Mouse (Mus musculus) neural tube, embryonic 13.5 days (tissue): ENCODE measurements around the gene Col1a1. TPM values are rescaled to one million over a fixed set of nuclear protein-coding genes. Genes with fewer than 3 reads are reported as not detected.

Source experiments
- polyA plus RNA-seq: library from polyadenylated mRNA; unstranded; fragments of >200 nt; fragmentation: Nextera tagmentation; extraction: Ambion mirVana; gene quantifications from 2 replicates; pipeline ENCODE4 v1.2.1, GENCODE M21; 2015

Col1a1 gene
- polyA plus RNA-seq, 1 experiment from 2014 or later = 187 TPM

Other genes starting within 250 kb of the Col1a1 start
- gene Gm11541, start 231.7 kb upstream of the Col1a1 start, polyA plus RNA-seq = 0.23 and 0.29 TPM in 2 replicates
- gene Cdc34b, start 194.4 kb upstream of the Col1a1 start, polyA plus RNA-seq = not detected in 2 replicates
- not detected in 2 replicates for gene Tmem92, start 153.5 kb upstream of the Col1a1 start, polyA plus RNA-seq
- not detected in 2 replicates for gene Hils1, start 31.4 kb downstream of the Col1a1 start, polyA plus RNA-seq
- gene Sgca, start 40.1 kb downstream of the Col1a1 start, polyA plus RNA-seq = 1.8 TPM in 1 of 2 replicates, not detected in the other
- gene Ppp1r9b, start 54.8 kb downstream of the Col1a1 start, polyA plus RNA-seq = 18.0 and 19.3 TPM in 2 replicates
- 133 and 151 TPM in 2 replicates for gene Samd14, start 73.7 kb downstream of the Col1a1 start, polyA plus RNA-seq
- gene Pdk2, start 105.1 kb downstream of the Col1a1 start, polyA plus RNA-seq = 26.2 and 27.6 TPM in 2 replicates
- gene Itga3, start 140.6 kb downstream of the Col1a1 start, polyA plus RNA-seq = 12.0 and 12.1 TPM in 2 replicates
- gene Dlx3, start 183.9 kb downstream of the Col1a1 start, polyA plus RNA-seq = 0.28 and 0.40 TPM in 2 replicates
- gene Dlx4, start 210.0 kb downstream of the Col1a1 start, polyA plus RNA-seq = not detected in 2 replicates